Mouse (Mus musculus): ENCODE measurements around the gene Hrct1.
A peak's percentile ranks its signal among the peaks of the same experiment; 100 is the strongest.

Gene Hrct1

DNA sequence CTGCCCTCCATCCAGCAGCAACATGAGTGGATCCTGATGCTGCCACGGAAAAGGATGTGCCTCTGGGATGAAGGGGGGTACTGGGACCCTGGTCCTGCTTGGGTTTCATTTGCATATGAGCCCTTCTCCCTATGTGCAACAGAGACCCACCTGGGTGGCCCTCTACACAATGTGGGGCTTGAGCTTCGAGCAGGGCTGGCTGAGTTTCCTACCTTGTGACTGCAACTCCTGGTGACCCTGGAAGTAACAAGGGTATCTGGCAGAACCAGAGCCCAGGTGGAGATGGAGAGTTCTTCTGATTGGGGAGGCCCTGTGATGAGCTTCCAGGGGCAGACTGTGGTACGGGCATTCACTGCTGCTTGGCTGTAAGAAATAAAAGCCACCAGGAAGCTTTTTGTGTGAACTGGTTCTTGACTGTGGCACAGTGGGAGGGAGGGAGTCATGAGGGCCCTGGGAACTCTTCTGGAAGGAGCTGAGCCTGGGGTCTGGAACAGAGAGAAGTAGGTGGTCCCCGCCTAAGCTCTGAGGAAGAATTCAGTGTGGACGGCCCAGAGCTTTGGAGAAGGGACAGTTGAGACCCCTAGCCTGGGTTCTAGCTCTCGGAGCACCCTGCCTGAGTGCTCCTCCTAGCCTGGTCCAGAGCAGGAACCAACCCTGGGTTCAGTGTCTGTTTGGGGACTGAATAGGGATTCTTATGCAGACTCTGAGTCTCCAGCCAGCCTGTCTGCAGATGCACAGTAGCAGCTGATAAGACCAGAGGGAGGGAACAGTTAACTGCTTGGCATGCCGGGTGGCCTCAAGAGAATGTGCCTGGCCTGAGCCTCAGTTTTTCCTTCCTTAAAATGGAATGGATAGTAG is 959 bp downstream of the Hrct1 start:
- DNase-seq (ENCODE audit: extremely low spot score, low spot score) = no peak

DNA sequence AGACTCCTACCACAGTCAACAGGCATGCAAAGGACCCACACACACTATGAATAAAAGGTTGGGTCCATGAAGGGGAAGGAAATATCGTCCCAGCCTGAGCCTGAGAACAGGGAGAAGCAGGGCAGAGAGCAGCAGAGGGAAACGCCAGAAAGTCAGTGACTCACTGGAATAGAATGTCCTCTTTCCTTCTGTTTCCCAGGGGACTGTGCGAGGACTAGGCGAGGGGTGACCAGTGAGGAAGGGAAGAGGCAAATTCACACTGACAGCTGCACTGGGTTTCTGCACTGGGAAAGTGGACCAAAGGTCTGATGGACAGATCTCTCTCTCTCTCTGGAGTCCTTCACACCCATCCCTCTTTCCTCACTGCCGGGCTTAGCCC is 1.6 kb downstream of the Hrct1 start:
- no peak for DNase-seq (ENCODE audit: extremely low spot score, low spot score)

- DNase-seq (ENCODE audit: extremely low spot score, low spot score) = no peak
Measured at GRCm38 (mm10) chr4:43729126-43729525, 2.1 kb downstream of the Hrct1 start.

DNA sequence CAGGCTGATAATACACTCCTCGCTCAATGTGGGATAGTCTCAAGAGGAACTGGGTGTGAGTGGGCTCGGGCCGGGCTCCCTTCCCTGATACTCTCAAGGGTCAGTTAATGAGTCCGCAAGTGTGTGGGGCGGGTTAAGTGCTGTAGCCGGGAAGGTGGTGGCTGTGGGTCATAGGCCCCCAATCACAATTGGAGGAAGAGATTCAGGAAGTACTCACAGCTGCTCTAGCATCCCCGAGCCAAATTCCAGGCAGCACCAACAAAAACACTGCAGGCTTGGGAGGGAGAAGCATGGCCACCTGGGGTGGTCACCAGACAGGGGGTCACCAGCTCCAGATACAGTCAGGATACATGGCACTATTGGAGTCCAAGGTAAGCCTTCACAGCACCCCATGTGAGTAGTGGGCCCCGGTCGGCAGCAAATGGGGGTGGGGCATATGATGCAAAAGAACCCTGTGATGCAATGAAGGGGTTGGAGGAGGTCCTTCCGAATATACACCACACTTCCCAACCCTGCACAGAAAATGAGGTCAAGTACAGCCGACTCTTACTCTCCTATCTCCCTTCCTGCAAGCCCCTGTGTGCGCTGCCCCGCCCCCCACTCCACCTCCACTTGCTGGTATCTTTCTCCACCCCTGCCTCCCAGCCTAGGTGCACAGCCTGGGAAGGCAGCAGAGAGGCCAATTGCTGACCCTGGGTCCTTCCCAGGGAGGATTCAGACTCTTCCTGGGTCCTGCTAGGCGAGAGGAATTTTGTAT is 3.0 kb downstream of the Hrct1 start, which contains the start of gene Spaar:
Gene Spaar (plus strand): TSS at position 241 of the 757 bp plus-strand sequence.
- DNase-seq (ENCODE audit: extremely low spot score, low spot score) = no peak

- DNase-seq (ENCODE audit: extremely low spot score, low spot score) = no peak
Measured at GRCm38 (mm10) chr4:43730750-43731297, 3.8 kb downstream of the Hrct1 start.

DNA sequence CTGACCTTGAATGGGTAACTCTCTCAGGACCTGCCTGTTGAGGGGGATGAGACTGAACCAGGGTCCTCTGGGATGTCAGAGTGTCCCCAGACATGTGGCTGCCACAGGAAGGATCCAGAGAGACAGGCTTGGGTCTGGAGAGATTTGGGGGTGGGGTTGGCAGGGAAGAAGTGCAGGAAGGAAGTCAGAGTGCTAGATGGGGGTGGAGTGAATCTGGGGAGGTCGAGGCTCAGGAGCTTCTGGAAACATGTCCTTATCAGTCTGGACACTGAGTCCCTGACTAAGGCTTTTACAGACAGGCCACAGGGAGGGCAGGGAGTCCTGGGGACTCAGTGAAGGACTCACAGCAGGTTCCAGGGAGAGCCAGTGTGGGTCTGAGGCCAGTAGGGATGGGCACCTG is 5.2 kb downstream of the Hrct1 start:
- no peak for DNase-seq (ENCODE audit: extremely low spot score, low spot score)

- DNase-seq (ENCODE audit: extremely low spot score, low spot score) = no peak
Measured at GRCm38 (mm10) chr4:43733186-43733585, 6.2 kb downstream of the Hrct1 start.

DNA sequence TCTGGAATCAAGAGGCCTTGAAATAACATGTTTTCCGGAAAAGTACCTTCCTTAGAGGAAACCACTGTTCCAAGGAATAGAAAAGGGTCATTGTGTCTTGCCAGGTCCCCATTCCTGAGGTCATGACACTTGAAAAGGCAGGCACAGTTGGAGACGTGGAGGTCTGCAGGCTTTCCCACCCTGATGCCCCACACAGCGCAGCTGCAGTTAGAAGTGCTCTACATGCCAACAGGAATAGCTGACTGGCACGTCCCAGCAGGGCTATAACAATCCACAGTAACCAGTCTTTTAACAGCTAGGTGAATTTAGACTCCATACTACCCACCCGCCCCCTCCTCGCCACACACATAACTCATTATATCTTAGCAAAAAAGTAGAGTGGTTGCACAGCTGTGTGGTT is 10.2 kb downstream of the Hrct1 start:
- DNase-seq (ENCODE audit: extremely low spot score, low spot score) = no peak

DNA sequence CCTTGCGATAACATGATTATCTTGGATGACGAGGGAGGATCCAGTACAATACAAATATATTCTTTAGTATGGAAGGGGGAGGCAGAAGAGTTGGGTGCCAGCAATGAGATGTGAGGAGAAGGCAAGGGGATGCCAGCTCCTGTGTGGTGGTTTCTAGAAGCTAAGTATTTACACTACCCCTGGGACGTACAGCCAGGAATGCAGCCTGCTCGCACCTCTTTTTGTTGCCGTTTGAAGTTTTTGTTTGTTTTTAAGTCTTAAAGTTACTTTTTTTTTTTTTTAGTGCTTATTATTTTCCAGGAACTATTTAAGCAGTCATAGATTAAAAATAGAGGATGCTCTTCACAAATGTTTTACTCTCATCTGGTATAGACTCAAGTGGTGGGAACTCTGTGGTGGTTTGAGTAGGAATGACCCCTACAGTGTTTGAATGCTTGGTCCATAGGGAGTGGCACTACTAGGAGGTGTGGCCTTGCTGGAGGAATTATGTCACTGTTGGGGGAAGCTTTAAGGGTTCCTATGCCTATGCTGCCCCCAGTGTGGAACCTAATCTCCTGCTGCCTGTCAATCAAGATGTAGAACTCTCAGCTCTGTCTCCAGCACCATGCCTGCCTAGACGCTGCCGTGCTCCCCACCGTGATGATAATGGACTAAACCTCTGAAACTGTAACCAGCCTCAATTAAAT is 12.1 kb downstream of the Hrct1 start:
- no peak for DNase-seq (ENCODE audit: extremely low spot score, low spot score)

DNA sequence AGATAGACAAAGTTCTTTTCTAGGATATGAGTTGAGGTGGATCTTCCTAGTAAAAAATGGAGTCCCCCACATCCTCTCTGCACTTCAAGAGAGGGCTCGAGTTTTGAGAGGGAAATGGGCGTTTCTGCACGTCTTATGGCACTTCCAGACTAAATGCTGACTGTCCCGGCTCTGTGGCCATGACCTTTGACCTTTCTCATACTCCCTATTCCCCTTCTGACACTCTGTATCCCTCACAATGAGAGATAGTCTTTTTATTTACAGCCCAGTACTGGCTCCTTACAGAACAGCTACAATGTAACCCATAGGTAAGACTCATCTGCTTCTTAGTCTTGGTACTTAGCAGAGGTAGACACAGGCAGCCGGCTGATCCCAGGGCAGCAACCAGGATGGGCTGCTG is 14.5 kb downstream of the Hrct1 start:
- DNase-seq (ENCODE audit: extremely low spot score, low spot score) = no peak

GRCm38 (mm10) chr4:43742637-43743036 is 15.6 kb downstream of the Hrct1 start:
- DNase-seq (ENCODE audit: extremely low spot score, low spot score) = no peak

DNA sequence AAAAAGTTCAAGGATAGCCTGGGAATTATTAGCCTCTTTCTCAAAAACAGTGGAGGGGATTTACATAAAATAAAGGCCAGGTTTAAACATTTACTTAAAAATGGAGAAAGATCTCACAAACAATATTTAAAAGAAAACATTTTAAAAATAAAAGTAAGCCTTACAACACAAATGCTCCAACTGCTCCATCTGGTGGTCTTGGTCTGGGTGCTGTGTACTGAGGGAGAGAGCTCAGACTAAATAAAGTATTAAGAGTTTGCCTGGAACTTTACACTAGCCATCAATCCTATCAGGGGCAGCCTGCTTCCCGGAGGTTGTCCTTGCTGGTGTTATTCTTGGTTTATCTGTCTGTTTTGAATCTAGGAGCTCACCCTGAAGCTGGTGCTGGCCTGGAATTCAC is 16.1 kb downstream of the Hrct1 start:
- no peak for DNase-seq (ENCODE audit: extremely low spot score, low spot score)

GRCm38 (mm10) chr4:43745187-43745586 is 18.2 kb downstream of the Hrct1 start:
- DNase-seq (ENCODE audit: extremely low spot score, low spot score) = no peak

DNA sequence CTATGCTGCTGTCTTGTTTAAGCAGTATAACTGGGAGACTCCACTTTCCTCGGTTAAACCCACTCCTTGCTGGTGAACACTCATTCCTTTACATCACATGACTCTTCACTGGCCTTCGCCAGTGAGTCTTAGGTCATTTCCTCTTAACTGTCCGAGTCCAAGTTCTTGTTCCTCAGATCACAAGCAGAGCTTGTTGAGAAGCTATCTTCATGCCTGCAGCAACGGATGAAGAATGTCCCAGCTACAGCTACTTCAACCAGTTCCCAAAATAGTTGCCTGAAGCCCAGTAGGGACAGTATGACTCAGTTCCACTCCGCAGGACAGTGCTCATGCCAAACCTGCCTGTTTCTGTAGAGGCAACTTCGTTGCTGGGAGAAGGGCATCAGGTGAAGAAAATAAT is 30.2 kb downstream of the Hrct1 start:
- DNase-seq (ENCODE audit: extremely low spot score, low spot score) = no peak

- DNase-seq (ENCODE audit: extremely low spot score, low spot score) = no peak
Measured at GRCm38 (mm10) chr4:43759571-43760418, 32.8 kb downstream of the Hrct1 start.

- DNase-seq (ENCODE audit: extremely low spot score, low spot score) = peak; percentile 23
Measured at GRCm38 (mm10) chr4:43760460-43760859, 33.5 kb downstream of the Hrct1 start.

GRCm38 (mm10) chr4:43761336-43761735 is 34.3 kb downstream of the Hrct1 start:
- no peak for DNase-seq (ENCODE audit: extremely low spot score, low spot score)

DNA sequence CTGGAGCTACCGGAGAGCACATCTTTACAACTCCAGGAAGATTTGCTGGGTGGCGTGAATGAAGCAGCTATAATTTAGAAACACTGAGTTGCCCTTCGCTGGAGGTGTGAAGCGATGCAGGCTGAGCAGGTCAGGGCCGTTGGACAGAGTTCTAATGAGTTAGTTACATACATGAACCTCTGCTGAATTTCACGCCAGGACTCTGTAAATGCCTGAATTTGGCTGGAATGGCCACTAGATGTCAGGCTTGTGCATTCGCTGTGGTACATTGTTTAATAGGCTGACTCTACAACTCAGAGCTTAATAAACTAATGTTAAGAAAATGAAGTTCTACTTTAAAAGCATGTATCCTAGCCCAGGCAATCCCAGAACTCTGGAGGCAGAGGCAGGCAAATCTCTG is 36.4 kb downstream of the Hrct1 start:
- DNase-seq (ENCODE audit: extremely low spot score, low spot score) = peak; percentile 34

DNA sequence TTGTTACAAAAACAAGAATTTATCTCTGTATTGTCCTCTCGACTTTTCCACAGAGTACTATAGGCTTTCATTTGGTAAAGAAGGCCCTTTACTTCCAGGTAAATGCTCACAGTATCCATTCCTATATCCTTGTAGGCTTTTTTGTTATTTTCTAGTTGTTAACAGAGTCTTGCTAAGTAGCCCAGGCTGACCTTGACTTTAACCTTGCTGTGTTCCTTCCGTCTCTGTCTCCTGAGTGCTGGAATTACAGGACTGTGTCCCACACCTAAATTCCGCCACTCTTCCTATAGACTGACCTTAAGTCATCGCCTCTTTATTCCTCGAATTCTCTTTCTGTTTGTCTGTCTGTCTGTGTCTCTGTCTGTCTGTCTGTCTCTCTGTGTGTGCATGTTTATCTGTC is 41.4 kb downstream of the Hrct1 start:
- DNase-seq (ENCODE audit: extremely low spot score, low spot score) = no peak

GRCm38 (mm10) chr4:43769374-43769773 is 42.4 kb downstream of the Hrct1 start:
- no peak for DNase-seq (ENCODE audit: extremely low spot score, low spot score)

GRCm38 (mm10) chr4:43770909-43771308 is 43.9 kb downstream of the Hrct1 start, which contains the start of gene Olfr159:
TSS of gene Olfr159 (minus strand) at chr4:43771009.
- DNase-seq (ENCODE audit: extremely low spot score, low spot score) = no peak

All from neural tube, embryonic 10.5 days (tissue).